Comparison of ENCODE assay signal across 1 mouse cellular context in genomic region chr9:35186430-35186829, GRCm38 (mm10).
TF ChIP-seq lines count a peak whose summit lies in the region.

No protein-coding gene starts in this region.

TF ChIP-seq in CH12.LX, 34 proteins besides CTCF, POLR2A, EP300 and RAD21 (continued from another document):
- TF ChIP-seq TCF12 (IDR thresholded peaks at IDR 0.05; ENCODE audit: low read depth, low read length): peak; percentile 64; the same call in 1 of the 2 replicates
- peak; percentile 46 for TF ChIP-seq ETS1 (conservative IDR thresholded peaks at IDR 0.05; ENCODE audit: low read depth, low read length)
